Mouse (Mus musculus) WW6 (cell line): ENCODE measurements around the gene Rgl3.

Experiments
- DNase-seq: peaks from one replicate; pipeline ENCODE4 v3.0.0-alpha.2; 2013; ENCODE audit warnings: low read depth, low spot score

Gene Rgl3

DNA sequence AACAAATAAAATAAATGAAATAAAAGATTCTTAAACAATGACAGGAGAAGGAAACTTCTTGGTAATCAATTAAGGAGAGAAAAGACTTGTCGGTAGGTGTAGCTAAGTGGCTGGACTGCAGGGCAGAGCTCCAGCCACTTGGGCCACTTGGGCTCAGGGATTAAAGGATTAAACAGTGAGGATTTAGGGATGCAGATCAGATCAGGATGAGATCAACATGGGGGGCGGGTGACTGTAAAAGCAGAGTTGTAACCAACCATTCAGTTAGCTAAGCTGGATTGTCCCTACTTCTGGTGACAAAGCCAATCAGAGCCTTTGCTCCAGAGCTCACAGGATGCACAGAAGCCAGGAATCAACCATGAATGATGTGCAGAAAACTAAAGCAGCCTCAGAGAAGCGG is 5.3 kb downstream of the Rgl3 start:
- no peak for DNase-seq

DNA sequence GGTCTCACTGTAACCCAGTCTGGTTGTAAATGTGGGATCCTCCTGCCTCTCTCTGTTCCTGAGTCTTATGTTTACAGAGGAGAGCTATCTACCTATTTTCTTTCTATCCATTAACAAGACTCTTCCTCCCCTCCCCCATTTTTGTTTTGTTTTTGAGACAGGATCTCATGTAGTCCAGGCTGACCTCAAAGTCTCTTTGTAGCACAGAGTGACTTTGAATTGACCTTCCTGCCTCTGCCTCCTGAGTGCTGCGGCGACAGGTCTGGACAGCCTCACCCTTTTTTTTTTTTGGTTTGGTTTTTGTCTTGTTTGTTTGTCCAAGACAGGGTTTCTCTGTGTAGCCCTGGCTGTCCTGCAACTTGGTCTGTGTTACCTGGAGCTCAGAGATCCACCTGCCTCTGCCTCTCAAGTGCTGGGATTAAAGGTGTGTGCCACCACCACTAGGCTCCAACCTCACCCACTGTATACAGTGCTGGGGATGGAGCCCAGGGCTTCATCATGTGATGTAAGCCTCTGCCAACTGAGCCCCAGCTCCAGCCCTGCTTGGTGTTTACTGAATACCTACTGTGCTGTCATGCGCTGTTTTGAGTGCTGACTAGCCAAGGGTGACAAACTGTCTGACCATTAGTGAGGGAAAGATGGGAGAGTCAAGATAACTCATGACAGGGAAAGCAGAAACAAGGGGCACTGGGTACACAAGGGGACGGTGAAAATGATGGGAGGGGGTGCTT is 10.7 kb downstream of the Rgl3 start:
- no peak for DNase-seq

DNA sequence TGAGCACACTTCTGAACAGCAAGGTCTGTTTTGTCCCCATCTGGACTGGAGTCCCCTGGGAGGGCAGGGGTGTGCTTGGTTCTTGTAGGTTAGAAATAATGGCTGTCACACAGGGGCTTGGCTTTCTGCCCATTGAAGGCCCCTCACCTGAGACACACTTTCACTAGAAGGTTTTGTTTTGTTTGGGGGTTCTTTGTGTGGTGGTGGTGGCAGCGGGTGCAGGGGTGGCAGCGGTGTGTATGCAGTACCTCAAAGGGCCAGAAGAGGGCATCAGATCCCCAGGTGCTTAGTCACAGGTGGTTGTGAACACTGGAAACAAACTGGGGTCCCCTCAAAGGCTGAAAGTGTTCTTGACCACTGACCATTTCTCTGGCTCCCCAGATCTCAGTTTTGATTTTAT is 11.3 kb downstream of the Rgl3 start:
- no peak for DNase-seq

DNA sequence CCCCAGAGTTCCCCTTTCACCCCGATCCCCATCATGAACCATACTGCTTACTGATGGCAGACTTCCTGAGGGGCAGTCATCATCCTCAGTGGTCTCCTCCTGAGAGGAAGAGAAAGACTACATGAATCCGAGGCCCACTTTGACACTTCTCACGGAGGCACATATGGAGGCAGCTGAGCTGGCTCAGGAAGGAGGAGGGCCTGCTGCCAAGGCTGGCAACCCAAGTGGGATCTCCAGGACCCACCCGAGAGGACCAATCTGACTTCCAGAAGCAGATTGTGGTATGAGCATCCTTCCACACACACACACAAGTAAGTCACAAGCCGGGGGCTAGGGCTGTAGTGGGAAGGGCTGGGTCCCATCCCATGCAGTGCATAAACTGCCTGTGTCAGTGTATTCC is 11.9 kb downstream of the Rgl3 start:
- DNase-seq, result no peak

DNA sequence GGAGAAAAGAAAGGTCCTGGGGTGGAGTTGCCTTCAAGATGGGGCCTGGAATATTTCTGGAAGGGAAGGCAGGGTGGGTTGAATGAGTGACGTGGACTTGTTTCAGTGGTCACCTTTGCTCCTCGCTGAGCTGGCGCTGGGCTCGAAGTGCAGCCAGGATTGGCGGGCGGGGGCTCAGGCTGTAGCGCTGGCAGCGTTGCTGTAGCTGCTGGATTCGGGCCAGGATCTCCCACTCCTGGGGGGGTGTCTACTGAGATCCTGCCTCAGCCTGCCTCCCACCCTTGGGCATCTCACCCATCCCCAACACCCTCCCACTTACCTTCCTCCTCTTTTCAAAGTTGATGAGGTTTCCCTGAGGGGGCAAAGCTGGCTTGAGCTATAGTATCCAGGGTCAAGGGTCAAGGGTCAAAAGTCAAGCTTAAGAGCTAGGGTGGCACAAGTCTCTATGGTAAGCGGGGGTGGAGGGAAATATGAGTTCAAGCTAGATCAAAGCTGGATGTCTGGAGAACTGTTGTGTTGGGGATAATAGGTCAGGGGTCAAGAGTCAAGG is 12.5 kb downstream of the Rgl3 start:
- DNase-seq, result no peak

DNA sequence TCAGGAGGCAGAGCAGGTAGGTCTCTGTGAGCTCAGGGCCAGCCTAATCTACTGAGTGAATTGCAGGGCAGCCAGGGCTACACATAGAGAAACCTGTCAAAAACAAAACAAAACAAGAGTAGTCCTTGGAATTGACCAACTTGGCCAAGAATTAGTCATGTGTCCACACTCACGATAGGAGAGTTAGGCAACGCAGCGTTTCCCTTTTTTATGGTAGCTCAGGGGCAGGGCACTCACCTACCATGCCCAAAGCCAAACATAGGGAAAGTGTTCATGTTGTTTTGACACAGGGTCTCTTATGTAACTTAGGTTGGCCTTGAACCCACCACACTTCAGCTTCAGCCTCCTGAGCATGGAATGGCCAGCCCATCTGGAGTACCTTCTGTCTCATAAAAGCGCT is 19.9 kb downstream of the Rgl3 start:
- DNase-seq, result no peak

DNA sequence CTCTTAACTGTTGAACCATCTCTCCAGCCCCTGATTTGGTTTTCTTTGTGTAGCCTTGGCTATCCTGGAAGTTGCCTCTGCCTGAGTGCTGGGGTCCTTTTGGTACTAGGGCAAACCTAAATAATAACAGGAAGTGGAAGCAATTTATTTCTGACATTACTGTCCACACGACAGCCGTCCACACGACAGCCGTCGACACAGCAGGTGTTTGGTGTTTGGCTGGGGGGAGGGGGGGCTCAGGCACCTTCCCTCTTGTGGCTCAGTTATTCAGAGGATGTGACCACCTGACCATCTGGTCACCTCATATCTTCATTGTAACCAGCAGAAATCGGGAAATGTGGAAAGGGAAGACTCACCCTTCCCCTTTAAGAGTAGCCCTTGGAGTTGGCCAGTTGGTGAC is 20.4 kb downstream of the Rgl3 start:
- DNase-seq, result no peak

DNA sequence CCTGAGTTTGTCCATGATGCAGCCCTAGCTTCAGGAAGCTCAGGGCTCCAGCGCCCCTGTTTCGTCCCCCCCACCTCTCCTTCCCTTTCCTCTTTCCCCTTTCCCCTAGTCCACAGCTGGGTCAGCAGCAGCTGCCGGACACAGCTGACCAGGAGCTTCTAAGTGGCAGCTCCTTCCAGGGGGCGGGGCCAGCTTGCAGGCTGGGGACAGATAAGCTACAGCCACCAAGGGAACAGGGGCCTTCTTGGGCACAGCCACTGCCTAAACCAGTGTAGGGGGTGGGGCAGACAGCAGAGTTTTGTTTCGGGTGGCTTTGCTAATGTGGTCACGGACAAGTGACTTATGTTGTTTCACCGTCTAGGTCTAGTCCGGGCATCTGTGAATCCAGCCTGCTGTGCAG is 25.8 kb downstream of the Rgl3 start, which contains the start of gene Epor:
Epor (minus strand) TSS at position 90 of the 400 bp plus-strand sequence.
- DNase-seq, result no peak

DNA sequence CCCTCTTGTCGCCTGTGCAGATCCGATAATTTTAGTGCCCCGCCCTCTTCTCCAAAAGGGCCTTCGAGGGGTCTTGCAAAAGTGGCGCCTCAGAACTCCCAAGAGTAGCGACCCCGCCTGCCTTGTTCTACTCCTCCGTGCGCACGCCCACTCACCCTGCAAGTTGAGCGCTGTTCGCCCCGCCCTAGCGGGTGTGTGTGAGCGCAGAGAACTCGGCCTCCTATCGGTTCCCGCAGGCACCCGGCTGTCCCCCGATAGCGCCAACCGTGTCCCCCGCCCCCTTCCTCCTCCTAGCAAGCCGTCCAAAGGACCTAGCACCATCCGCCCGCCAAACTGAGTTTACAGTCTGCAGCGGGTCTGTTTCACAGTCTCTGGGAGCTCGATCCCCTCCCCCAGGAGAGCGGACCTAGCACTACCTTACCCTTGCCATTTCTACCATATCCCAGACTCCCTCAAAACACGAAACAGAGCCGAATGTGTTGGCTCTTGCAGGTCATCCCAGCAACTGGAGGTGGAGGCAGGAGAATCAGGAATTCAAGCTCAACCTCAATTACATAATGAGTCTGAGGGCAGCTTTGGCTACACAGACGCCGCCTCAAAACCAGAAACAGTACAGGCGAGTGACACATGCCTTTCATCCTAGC is 26.7 kb downstream of the Rgl3 start:
- peak; percentile 62 for DNase-seq

DNA sequence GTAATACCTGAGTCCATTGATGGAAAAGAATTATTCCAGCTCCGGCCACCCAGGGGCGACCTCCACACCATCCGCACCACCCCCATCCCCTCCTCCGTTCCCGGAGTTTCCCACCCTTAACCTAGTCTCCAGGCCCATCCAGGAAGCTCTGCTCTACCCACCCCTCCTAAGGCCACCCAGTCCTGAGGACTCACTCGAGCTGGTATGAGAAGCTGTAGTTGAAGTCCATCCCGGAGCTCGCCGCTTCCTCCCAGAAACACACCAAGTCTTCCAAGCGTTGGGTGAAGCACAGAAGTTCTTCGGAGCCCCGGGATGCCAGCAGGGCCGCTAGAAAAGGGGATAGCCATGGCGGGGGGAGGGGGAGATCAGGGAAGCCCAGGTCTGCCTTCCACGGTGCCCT is 27.2 kb downstream of the Rgl3 start:
- no peak for DNase-seq

DNA sequence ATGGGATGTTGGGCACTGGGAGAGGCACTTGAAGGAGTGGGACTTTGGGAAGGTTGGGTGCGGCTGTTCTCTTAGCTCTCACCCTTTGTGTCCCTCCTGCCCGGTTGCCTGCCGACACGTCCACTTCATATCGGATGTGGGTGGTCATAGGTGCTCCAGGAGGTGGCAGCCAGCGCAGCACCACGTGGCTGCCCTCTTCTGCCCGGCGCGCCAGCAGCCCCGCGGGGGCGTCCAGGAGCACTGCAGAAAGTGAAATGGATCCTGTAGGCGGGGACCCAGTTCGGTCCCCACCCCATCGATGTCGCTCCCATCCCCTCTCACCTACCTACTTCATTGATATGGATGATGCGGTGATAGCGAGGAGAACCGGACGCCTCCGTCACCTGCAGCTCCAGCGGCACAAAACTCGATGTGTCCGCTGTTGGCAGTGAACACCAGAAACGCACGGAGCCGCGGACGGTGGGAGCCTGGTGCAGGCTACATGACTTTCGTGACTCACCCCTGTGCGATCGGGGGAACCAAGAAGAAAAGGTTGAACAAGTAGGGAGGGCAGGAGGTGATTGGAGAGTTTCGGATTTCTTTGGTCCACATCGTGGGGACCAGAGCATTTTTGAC is 27.8 kb downstream of the Rgl3 start:
- DNase-seq, result no peak

DNA sequence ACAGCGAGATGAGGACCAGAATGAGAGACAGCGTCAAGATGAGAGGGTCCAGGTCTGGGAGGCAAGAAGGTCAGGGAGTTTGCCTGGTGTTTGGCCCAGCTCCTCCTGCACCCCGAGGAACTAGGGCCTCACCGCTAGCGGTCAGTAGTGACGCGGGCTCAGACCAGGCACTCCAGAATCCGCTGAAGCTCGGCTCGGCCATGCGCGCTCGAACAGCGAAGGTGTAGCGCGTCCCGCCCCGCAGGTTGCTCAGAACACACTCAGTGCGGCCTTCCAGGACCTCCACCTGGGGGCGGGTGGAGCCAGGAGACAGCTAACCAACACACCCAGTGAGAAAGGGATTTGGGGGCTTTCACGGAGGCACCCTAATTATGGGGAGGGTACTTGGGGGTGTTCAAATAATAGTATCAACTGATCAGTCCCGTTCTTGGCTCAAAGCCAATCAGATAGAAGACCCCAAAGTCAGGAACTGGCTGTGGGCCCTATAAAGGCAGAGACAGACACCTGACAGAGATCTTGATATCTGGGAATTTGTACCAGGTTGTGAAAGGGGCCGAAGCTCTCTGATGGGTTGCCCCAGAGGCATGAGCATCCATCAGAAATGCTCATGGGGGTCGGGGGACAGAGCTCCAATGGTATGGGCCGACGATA is 28.6 kb downstream of the Rgl3 start:
- DNase-seq, result no peak

DNA sequence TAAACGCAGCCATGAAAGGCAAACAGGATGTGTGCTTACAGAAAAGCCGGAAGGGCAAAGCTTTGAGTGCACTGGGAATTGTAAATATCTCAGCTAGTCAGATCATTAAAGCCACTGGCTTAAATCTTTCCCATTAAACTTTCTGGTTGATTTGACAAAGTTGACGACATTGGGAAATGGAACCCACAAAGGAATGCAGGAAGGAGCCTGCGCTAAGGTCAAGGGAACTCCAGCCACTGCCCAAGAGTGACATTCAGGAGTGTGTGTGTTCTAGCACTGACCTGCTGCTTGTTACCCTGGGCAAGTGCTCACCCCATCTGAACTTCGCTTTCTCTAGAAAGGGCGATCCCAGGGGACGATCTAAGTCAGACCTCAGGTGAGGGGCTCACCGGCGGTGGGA is 29.1 kb downstream of the Rgl3 start:
- DNase-seq, result no peak

DNA sequence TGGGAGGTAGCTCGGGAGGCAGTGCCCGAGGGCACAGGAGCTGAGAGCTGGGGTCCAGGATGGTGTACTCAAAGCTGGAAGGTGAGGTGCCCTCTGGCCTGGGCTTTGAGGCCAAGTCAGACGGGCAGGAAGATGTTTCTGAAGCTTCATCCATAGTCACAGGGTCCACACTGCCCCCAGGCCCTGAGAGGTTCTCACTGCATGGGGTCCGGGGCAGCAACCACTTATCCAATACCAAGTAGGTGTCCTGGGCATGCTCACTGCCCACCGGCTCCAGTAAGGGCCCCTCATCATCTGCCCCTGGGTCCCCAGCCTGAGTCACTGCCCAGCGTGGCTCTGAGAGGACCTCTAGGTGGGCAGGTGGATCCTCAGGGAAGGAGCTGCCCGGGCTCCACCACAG is 30.0 kb downstream of the Rgl3 start:
- no peak for DNase-seq

DNA sequence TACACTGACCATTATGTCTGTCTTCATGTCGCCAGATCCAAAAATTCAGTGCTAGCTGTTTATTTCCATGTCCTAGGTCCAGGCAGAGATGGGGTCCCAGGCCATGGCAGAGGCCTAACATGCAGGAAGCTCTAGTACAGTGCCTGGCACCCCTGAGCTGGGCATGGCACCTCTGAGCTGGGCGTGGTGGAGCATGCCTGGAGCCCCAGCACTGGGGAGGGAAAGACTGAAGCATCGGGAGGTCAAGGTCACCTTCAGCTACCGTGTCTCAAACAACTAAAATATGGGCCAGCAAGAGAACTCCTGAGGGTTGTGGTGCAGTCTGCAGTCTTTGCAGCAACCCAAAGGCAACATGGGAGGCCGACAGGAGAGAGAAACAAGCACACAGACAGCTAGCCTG is 30.9 kb downstream of the Rgl3 start:
- no peak for DNase-seq

DNA sequence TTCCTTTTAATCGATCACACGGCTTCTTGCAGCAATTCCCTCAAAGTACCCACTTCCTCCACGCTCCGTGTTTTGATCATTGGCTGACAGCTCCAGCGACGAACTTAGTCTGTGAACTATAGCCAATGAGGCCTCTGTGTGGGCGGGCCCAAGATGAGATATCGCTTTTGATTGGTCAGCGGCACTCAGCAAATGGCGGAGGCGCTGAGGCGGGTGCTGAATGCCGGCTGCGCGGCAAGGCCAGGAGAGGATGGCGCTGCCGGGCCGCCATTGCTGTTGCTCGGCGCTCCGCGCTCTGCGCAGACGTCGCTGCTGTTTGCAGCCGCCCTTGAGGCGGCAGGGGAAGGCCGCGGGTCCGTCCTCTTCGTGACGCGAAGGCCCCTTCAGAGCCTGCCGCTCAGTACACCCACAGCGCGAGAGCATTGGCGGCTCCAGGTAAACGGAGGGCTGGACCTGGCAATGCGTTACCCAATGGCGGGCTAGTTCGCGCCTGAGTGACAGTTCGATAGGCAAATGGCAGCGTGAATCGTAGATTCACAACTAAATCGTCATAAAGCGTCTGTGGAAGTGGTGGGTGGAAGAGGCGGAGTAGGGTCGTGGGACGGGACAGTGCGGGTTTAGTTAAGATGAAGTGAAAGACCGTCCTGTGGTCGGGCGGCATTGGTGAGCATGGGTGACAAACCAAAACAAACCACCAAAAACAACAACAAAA is 33.5 kb downstream of the Rgl3 start, which contains the start of gene Swsap1:
Swsap1 (plus strand) TSS at position 186 of the 712 bp plus-strand sequence.
- peak; percentile 92 for DNase-seq

DNA sequence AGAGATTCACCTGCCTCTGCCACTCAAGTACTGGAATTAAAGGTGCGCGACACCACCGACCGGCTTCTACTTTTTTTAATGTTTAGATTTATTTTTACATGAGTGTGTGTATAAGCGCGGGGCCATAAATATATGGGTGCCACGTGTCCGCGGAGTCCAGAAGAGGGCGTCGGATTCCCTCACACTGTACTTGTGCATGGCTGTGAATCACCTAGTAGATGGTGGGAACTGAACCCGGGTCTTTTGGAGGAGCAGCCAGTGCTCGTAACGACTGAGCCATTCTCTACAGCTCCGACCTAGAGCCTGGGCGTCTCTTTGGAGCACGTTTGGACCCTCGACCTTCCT is 34.0 kb downstream of the Rgl3 start:
- DNase-seq, result peak; percentile 54

DNA sequence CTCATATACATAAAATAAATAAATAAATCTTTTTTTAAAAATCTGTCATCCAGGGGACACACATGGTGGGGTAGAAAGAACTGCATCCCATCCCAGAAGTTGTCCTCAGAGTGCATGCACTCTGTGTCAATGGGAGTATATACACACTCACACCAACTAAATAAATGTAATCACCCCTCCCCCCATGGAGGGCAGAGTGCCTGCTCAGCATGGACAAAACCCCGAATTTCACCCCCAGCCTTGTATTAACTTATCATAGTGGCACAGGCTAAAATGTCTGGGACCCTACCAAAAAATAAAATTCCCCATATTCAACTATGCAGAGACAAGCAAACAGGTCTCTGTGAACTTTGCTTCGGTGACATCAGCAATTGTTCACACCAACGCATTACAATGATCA is 34.6 kb downstream of the Rgl3 start:
- no peak for DNase-seq

DNA sequence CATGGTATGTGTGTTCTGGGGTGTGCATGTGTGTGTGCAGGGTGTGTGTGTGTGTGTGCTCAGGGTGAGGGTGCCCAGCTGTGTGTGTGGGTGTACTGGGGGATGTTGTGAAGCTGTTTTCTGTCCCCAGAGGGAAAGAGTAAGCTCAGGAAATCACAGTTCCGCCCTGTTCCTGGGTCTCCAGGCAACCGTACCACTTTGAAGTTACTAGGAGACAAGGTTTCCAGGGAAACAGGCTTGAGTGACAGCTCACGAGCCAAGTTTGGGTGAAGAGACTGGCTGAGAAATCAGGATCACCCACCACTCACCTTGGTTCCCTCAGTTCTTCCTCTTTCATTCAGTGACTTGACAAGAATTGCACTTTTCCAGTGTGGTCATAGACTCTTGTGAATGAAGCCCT is 35.6 kb downstream of the Rgl3 start:
- DNase-seq, result no peak

DNA sequence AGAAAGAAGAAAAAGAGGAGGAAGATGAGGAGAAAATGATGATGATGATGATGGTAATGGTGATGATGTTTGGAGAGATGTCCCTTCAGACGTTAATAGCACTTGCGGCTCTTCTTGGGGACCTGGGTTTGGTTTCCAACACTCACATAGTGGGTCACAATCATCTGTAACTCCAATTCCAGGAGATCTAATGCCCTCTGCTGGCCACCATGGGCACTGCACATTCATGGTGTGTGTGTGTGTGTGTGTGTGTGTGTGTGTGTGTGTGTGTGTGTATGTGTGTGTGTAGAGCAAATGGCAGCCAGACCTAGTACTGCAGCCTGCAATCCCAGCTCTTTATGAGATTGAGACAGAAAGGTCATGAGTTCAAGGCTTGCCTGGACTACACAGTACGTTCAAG is 37.3 kb downstream of the Rgl3 start:
- no peak for DNase-seq

DNA sequence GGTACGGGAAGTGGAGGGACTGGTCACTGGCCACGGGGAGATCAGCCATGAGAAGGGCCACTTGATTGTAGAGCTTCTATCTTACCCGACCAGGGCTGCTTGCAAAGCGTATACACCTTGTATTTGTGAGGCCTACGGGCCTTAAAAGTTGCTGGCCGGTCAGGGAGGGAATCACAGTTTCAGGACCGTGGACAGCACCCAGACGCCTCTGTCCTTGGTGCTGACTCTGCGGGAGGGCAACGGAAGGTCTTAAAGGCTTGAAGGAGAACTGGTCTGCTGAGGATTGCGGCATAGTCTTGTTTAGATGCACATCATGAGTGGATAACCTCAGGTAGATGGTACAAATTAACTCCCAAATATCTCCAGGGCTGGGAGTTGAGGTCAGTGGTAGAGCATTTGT is 38.9 kb downstream of the Rgl3 start:
- no peak for DNase-seq

DNA sequence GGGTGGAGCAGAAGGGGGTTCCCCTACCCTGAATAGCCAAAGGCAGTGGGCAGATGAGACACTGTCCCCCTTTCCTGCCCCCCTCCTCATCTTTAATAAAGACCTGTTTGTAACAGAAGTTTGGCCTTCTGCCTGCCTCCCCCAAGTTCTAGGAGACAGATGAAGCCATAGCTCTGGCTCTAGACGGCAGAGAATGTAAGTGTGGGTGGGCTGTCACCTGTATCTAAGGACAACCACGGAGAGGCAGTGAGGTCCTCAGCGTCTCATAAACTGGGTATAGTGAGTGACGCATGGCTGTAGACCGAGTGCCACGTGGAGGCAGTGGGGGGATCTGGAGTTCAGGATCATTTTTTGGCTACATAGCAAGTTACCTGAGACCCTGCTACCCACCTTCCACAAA is 40.5 kb downstream of the Rgl3 start:
- no peak for DNase-seq
